Mouse (Mus musculus) mature B cell (primary cell): ENCODE measurements at regions not wholly inside any gene's neighbourhood (a gene's known extent, or its start where the extent isn't known, plus 50 kb on each side); places are given as distances from the start of the nearest gene placed in this dataset.

Source experiments
- in situ Hi-C: fragments of 300-500 bp; cut with MboI; formaldehyde crosslinking; loops from 2 replicates; pipeline ENCODE4 v1.14.3; 2019

DNA sequence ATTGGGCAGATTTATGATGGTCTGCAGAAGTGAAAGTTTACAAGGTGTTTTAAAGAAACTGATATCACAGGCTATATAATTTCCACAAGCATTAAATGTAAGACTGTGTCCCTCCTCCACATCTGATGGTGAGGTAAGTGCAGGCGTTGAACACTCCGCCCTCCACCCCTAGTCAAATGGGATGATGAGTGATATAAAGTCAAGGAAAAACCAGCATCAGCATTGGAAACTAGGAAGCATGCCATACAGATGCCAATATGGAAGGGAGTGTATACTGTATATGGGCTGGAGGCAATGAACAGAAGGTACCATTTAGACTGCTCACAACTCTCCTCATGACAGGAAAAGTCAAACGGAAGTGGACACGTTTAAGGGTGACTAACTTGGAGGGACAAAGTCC is 468.5 kb upstream of the Gm26657 start:
- in situ Hi-C loops = no loop called here

DNA sequence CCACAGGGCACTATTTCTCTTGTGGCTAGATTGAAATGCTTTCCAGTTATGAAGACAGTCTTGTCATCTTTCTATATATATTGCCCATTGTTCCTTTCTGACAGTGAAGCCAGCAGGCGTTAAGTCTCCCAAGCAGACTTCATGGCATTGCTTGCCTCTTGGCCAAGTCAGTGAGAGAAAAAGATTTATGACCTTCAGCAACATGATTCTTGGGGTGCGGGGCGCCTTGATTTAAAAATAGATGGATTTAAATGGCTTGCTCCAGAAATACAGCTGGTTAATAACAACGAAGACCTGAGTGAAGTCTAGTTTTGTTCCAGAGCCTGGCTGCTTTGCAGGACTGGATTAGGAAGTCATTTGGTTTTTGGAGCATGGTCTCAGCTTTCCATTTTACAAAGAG is 475.2 kb upstream of the Gm26657 start:
- in situ Hi-C loops = no loop called here

DNA sequence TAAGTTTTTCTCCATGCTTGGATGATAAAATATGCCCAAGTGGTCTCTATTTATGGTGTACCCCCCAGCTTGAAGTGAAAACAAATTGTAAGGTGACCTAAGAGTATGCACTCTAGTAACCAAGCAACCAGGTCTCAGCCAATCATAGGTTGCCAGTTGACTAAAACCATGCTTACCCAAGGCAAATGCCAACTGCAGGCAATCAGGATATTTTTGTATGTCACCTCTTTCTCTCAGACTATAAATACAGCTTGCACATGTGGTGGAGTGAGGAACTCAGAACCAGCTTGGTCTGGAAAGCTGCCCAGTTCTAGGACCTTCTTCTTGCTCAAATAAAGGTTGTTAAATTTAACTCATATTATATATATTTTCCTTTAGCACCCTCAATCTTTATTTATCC is 476.0 kb upstream of the Gm26657 start:
- in situ Hi-C loops = no loop called here

DNA sequence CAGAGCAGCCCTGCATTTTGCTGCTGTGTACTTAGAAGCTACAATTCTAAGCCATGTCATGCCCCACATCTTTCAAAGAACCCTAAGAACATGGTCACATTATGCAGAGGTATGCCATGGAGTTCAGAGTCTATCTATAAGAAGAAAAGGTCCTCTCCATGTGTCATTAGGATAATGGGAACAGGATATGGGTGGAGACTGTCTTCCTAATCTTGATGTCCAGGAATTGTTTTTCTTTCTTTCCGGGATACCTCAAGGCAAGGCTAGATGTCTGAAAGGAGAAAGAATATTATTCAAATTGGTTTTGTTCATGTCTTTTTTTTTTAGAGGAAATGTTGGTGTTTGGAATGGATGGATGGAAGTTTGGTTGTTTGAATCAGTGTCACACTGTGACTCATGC is 477.3 kb upstream of the Gm26657 start:
- in situ Hi-C loops = no loop called here

DNA sequence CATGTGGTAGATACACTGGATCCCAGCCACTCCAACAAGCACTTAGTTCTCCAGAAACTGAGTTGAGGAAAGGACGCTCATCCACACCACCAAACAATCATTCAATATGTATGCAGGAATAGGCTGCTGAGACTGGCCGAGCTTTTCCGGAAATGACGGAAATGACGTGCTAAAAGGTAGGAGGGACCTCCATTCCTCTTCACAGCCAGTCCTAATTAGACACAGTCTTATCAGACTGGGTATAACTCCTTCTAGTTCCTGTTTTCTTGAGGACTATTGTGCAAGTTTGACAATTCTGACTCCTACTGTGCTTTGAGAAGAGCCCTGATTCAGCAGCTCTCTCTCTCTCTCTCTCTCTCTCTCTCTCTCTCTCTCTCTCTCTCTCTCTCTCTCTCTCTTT is 477.9 kb upstream of the Gm26657 start:
- in situ Hi-C loops = no loop called here

DNA sequence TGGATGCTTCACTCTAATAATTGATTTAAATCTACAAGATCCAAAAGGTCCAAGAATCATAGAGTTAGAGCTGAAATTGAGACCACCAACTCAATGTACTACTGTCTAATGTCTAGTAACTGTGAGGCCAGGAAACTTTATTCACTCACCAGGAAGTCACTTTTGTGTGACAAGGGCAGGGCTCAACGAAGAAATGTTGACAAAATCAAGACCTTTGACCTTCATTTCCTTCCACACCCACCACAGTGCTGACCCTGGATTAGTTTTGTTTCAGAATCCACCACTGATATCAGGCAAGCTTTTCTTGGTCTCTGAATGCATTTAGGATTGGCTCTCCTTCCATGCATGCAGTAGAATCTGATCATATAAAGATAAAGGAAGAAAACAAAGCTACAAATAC is 487.5 kb upstream of the Gm26657 start:
- in situ Hi-C loops = no loop called here

DNA sequence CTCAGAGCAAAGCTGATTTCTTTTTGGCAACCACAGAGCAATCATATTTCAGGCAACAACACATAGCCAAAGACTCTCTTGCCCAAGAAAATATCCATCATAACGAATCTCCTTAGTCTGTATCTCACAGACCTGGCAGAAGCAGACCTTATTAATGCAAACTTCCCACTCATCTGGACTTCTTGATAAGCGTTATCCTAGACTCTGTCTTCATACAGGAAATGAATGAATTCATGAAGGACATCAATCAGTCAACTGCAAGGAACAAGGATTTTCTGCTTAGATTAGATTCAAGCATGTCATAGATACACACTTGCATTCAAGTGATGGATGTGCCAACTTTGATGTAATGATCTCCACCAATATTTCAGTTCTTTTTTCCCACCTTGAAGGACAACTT is 488.1 kb upstream of the Gm26657 start:
- in situ Hi-C loops = no loop called here

DNA sequence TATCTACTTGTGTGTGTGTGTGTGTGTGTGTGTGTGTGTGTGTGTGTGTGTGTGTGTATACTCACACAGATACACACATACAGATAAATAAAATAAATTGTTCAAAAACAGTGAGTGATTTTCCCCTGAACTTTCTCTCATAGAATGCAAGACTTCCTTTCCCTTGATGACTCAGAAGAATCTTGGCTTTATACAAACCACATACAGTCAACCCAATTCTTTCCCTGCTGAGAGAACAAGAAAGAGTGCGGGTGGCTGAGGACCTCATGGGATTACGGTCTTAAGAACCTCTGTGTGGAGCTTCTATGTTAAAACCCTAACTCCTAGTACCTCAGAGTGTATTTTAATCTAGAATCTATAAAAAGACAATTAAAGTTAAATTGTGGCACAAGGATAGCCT is 489.3 kb upstream of the Gm26657 start:
- in situ Hi-C loops = no loop called here

DNA sequence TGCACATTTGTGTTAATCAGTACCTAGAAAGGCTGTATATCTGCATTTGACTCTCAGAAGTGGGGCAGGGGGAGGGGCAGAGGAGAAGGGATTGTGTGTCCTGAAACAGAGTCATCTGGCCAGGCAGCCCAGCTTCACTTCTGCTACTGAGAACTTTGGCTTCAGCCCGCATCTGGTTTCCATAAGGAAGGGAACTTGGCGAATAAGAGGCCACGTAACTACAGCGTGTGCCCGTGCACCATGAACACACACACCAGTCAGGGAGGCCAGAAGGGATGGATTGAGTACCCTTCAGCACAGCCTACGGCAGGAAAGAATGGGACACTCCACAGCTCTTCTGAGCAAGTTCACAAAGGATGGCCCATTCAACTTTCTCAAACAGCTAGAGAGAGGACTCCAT is 496.0 kb upstream of the Gm26657 start:
- in situ Hi-C loops = no loop called here

DNA sequence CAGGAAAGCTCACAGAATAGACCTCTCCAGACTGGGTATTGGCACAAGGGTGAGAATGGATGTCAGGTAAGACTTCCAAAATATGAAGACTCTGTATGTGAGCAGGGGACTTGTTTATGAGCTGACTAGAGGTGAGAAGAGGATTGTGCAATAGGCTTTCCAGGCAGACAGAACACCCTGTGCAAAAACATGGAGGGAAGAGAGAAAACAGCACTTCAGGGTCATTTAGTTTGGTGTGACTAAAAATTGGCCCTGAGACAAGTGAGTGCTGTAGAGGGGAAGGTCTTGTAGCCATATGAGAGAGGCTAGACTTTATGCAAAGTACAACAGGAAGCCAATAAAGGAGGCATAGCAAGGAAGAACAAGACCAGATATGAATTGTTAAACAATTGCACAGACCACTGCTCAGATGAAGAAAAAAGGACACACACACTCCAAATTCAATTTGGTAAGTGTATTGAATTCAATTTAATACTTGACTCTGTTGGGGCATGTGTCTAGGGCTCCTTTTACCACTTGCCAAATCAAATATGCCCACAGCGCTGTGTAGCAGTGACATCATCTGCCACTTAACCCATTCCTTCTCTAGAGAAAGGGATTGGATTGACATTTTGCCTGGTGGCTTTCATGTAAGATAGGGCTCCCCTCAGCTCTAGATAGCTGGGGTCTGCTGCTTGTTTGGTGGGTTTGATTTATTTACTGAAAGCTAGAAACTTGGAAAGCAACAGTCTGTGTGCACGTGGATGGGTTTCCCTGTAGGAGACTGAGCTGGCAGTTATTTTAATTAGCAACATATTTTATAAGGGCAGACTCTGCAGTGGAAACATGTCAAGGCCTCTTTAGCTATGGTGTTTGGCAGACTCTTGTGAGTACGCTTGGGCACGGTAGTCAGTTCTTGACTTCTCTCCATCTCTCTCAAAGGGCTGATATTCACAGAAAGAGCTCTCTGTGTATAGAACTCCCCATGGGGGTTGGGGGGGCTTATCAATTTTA is 501.1 kb upstream of the Gm26657 start:
- in situ Hi-C loops = no loop called here

DNA sequence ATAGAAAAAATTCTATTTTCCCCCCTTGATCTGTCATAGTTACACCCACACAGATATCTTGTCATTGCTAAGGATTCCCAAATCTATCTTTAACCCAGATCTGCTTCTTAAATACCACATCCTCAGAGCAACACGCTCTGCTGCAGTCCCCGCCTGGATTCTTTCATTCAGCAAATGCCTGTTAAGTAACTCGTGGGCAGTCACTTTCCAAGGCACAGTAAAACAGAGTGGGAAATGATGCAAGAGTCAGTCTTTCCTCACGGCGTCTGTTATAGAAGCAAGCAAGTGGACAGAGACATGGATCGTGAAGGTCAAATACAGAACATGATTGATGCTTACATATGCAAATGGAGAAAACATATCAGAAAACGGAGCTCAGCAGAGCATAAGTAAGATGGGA is 508.5 kb upstream of the Gm26657 start:
- in situ Hi-C loops = no loop called here

DNA sequence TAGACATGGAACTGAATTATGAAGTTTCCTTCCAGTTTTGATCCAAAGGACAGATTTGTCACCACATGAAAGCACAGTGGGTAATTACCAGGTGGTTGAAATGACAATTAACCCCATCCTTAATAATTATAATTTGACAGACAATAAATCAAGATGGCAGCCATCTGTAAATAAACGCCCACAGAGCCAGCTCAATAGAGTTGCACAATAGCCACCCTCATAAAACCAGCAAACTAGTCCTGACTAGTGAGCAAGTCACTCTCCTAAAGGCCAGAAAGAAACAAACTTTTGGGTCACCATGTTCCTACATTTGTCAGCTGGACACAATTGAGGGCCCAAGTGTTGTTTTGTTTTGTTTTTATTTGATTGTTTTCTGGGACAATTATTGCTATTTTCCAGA is 509.4 kb upstream of the Gm26657 start:
- in situ Hi-C loops = no loop called here

DNA sequence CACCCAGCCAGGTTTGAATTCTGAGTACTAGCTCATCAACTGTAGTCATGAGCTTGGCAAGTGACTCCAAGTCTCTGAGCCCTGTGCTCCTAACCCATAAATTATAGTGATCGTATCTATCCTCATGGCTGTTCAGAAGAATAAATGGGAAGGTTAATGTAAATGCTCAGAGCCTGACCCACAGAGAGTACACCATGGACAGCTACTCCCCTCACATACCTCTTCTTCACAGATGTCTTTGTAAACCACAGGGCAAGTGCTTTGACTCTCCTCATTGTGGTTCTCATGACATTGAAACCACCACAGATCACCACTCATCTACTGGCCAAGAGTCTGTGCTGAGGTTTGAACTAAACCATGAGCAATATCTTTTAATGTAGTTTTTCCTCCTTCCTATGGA is 513.4 kb upstream of the Gm26657 start:
- in situ Hi-C loops = loop anchor here (10.0 kb wide), 1 partner anchor 712 kb away; no protein-coding TSS in a partner anchor

DNA sequence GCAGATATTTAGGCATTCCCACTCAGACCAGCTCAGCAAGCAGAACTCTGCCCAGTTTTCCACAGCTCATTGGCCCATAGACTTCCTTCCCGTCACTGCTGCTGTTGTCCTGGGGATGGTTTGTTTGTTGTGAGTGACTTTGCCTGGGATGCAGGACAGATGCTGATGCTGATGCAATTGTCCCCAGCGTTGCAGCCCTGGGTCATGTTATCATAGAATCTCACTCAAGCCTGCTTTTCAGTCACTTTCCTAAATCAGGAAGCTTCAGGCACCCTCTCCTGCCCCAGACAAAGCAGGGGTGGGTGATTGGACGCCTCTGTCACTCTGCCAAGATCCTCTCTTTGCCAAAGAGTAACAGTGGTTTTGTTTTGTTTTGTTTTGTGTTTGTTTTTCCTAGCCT is 515.3 kb upstream of the Gm26657 start:
- in situ Hi-C loops = loop anchor here (10.0 kb wide), 1 partner anchor 710 kb away; no protein-coding TSS in a partner anchor

DNA sequence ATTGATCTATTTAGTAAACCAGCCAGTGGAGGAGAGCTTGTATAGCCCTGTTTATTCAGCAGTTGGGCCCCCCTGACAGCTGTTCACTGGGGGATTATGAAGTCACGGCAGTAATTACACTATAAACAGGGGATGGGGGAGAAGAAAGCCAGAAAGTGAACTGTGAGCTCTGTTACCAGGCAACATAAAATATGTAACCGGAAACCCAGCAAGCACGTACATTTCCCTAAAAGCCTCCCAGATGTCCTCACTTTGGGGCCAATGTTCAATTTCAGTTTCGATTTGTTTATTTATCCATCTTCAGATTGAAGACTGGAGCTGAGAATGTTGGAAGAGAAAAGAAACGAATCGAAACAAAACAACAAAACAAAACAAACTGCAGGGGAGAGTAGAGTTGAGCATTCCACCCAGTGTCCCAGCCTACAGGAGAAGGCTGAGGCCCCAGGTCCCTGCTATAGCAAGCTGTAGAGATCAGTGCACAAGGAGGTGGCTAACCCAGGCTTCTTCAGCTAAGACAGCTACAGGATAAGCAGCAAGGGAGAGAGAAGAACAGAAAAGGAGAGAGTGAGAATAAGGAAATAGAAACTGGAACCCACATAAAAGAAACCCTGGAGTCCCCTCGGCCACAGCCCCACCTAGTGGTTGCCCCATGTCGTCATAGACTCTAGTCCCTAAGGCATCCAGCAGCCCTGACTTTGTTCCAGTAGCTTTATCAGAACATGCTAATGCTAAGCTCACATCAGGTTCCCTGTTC is 517.7 kb upstream of the Gm26657 start:
- in situ Hi-C loops = loop anchor here (10.0 kb wide), 1 partner anchor 707 kb away; no protein-coding TSS in a partner anchor

DNA sequence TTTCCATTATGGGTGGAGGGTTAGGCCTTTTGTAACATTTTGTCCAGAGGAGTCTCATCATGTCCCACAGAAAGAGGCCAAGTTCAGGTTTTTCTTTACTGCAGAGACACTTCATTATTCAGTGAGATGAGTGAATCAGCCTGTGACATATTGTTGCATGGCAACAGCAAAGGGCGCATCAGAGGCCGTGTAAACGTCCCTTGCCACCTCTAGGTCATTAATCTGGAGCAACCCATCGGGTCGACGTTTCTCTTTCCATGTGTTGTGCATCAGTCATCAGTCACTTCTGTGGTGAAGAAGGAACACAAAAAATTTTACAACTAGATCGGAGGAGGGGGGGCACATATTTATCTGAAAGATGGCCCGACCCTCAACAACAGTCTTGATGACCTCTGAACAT is 519.3 kb upstream of the Gm26657 start:
- in situ Hi-C loops = loop anchor here (10.0 kb wide), 1 partner anchor 706 kb away; no protein-coding TSS in a partner anchor

DNA sequence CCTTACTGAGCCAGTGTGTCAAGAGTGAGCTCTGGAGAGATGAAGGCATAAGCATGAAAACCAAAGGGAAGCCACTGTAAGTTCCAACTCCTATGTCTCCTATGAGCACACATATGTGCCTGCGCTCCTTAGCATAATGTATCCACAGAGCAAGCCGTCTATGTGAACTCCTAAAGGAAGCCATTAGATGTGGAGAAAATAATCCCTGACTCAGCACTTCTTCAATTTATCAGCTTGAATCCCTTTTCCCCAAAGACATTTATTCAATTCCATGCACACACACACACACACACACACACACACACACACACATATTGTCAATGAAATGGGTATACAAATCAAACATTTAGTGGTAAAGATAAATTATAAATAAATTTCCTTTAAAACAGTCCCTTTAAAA is 530.4 kb upstream of the Gm26657 start:
- in situ Hi-C loops = no loop called here

DNA sequence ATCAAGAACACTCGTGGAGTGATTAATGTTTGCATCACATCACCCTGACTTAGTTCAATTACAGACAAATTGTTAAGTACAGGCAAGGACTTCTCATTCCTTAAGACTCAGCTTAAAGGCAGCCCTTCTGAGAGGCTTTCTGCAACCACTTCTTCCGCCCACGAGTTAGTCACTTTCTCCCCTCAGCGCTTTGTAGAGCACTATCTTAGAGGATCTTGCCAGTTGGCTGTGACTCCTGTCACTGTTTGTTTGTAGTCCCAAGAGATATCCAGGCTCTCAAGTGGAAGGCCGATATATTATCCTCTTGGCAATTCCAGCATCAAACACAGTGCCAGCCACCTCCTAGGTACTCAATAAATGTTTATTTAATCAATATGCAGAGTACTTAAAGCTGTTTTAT is 532.1 kb upstream of the Gm26657 start:
- in situ Hi-C loops = no loop called here

DNA sequence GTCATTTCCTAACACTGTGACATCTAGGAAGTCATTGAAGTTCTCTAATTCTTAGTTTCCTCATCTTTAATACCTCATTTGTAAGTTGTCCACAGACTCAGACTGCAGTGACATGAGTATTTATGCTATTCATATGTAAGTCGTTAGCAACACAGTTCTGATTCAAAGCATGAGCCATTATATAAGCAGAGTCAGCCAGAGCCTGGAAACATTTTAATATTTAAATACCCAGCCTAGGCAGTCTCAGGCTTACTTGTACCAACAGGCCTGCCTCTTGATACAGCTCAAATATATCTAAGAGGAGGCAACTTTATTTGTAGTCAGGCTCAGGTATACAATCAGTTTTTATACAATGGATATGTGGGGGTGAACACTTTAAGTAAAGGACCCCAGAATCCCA is 534.8 kb upstream of the Gm26657 start:
- in situ Hi-C loops = no loop called here

DNA sequence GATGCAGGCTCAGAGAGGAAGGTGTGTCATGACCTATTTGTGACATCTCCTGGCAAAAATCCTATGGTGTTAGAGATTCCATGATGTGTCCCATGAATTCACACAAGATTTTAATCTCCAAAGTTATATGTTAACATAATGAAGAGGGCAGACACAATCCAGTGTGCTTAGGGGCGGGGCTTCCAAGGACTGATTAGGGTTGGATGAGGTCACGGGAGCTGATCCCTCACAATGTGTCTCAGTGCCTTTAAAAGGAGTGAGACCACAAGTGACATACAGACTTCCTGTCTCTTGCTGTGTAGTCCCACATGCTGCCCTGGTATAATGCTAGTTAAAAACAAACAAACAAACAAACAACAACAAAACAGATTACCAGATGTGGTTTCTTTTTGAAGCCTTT is 546.5 kb upstream of the Gm26657 start:
- in situ Hi-C loops = no loop called here

DNA sequence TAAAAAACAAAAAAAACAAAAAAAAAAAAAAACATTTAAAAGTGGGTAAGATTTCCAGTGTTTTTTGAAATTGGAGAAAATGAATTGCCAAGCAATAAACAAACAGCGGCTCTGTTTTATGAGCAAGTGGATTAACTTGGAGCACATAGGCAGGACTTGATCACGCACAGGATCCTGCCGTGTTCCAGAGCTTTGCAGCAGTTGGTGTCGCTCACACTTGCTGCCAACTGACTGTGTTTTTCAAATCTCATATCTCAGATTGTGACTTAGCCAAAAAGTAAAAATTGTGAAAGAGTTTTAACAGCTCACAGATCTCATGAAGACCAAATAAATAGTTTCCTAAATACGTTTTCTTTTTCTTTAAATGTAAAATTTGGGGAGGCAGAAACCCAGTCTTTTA is 547.4 kb upstream of the Gm26657 start:
- in situ Hi-C loops = no loop called here

DNA sequence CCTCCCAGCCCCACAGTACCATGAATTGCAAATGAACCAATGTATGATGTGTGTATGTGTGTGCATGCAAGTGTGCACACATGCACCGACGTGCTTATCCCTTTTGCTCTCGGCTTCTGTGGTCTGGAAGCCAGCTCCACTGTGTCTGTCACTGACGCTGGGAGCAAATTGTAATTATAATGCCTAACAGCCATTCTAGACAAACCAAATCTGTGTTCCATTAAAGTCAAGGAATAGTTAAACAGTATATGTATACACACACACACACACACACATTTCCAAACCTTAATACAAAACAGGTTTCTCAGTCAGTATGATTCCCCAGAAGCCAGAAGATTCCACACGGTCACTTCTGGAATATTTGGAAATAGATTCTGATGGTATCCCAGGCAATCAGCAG is 560.3 kb upstream of the Gm26657 start:
- in situ Hi-C loops = no loop called here
